12 mouse cellular contexts compared by ENCODE assay signal in genomic region chr12:82486829-82487560, GRCm38 (mm10).
DNase-seq lines count a peak whose midpoint lies in the region; ATAC-seq lines count a peak whose summit lies in the region.
"Had no signal": no experiment of that assay in that cellular context is flagged by ENCODE, and none has a peak within 500 bp of the region (broad histone marks: within the 10 kb centered on the region; RNA-seq: fewer than 3 reads in every experiment).

No protein-coding gene starts in this region.

- peak; percentile 30 for DNase-seq in embryonic facial prominence, embryonic 11.5 days (ENCODE audit: low spot score)
- no peak for DNase-seq in embryonic facial prominence, embryonic 10.5 days (ENCODE audit: low spot score)
- DNase-seq in heart, postnatal 14 days: no peak
- peak; percentile 65 for DNase-seq in R1 (ENCODE audit: low read depth, low spot score)
- DNase-seq in right cerebral cortex, postnatal 14 days: no peak
- DNase-seq in layer of hippocampus, postnatal 36 days: no peak
- DNase-seq: gastrocnemius, postnatal 25 days; thymus, adult 18-20 months had no signal

- intact Hi-C loops in heart, postnatal 14 days (cut with DNase I): no loop called here

- H3K36me3 ChIP-seq in embryonic facial prominence, embryonic 11.5 days (replicated peaks; ENCODE audit: control insufficient read depth, insufficient read depth, low read depth, low read length): no peaks in the 10 kb centered on the region
- H3K36me3 ChIP-seq in embryonic facial prominence, embryonic 10.5 days (replicated peaks): no peaks in the 10 kb centered on the region
- no peaks in the 10 kb centered on the region for H3K36me3 ChIP-seq in heart, embryonic 16.5 days (ENCODE audit: control insufficient read depth, insufficient read depth)
- H3K36me3 ChIP-seq in liver, embryonic 12.5 days: no peaks in the 10 kb centered on the region
- H3K36me3 ChIP-seq: lung, embryonic 15.5 days had no signal

- no peak overlapping the region for H3K9ac ChIP-seq in embryonic facial prominence, embryonic 11.5 days (replicated peaks; ENCODE audit: low read length)
- H3K9ac ChIP-seq in heart, embryonic 16.5 days (ENCODE audit: low read length): no peak overlapping the region
- H3K9ac ChIP-seq in liver, embryonic 12.5 days: no peak overlapping the region
- H3K9ac ChIP-seq: lung, embryonic 15.5 days had no signal

- H3K27me3 ChIP-seq in embryonic facial prominence, embryonic 11.5 days (ENCODE audit: control insufficient read depth, insufficient read depth, low read length): no peaks in the 10 kb centered on the region
- H3K27me3 ChIP-seq in embryonic facial prominence, embryonic 10.5 days (replicated peaks; ENCODE audit: low read depth, poor library complexity, severe bottlenecking): no peaks in the 10 kb centered on the region
- no peaks in the 10 kb centered on the region for H3K27me3 ChIP-seq in heart, embryonic 16.5 days (ENCODE audit: control insufficient read depth, insufficient read depth, low read length)
- H3K27me3 ChIP-seq in liver, embryonic 12.5 days (replicated peaks): no peaks in the 10 kb centered on the region
- H3K27me3 ChIP-seq: lung, embryonic 15.5 days had no signal

- no peaks in the 10 kb centered on the region for H3K9me3 ChIP-seq in embryonic facial prominence, embryonic 11.5 days (replicated peaks; ENCODE audit: control insufficient read depth, low read length)
- H3K9me3 ChIP-seq in embryonic facial prominence, embryonic 10.5 days: 0 out of 2 replicates have a peak, but pooled peaks cover 2% of the 10 kb centered on the region
- no peaks in the 10 kb centered on the region for H3K9me3 ChIP-seq in heart, embryonic 16.5 days (replicated peaks; ENCODE audit: control insufficient read depth, low read length)
- H3K9me3 ChIP-seq in liver, embryonic 12.5 days (replicated peaks): no peaks in the 10 kb centered on the region; the same call in 1 of the 2 replicates
- H3K9me3 ChIP-seq: lung, embryonic 15.5 days had no signal

- H3K27ac ChIP-seq in embryonic facial prominence, embryonic 11.5 days (replicated peaks; ENCODE audit: low read depth, low read length): no peak overlapping the region
- no peak overlapping the region for H3K27ac ChIP-seq in embryonic facial prominence, embryonic 10.5 days (replicated peaks)
- peak overlapping the region; percentile 23 for H3K27ac ChIP-seq in heart, embryonic 16.5 days (ENCODE audit: low read length)
- H3K27ac ChIP-seq in liver, embryonic 12.5 days: peak overlapping the region; percentile 45; the same call in 1 of the 2 replicates
- H3K27ac ChIP-seq: lung, embryonic 15.5 days had no signal

- no peak overlapping the region for H3K4me3 ChIP-seq in embryonic facial prominence, embryonic 11.5 days (ENCODE audit: low read depth, low read length)
- H3K4me3 ChIP-seq in embryonic facial prominence, embryonic 10.5 days: no peak overlapping the region
- H3K4me3 ChIP-seq in heart, embryonic 16.5 days (ENCODE audit: low read length): no peak overlapping the region
- no peak overlapping the region for H3K4me3 ChIP-seq in liver, embryonic 12.5 days
- H3K4me3 ChIP-seq: lung, embryonic 15.5 days; megakaryocyte, embryonic 14.5 days had no signal

- no peak overlapping the region for H3K4me2 ChIP-seq in embryonic facial prominence, embryonic 11.5 days (ENCODE audit: low read depth, low read length)
- no peak overlapping the region for H3K4me2 ChIP-seq in heart, embryonic 16.5 days (ENCODE audit: low read depth, low read length)
- no peak overlapping the region for H3K4me2 ChIP-seq in liver, embryonic 12.5 days
- H3K4me2 ChIP-seq: lung, embryonic 15.5 days had no signal

- H3K4me1 ChIP-seq in embryonic facial prominence, embryonic 11.5 days (ENCODE audit: control insufficient read depth, insufficient read depth, low read length): no peaks in the 10 kb centered on the region
- H3K4me1 ChIP-seq in embryonic facial prominence, embryonic 10.5 days: no peaks in the 10 kb centered on the region
- peaks cover 10% of the 10 kb centered on the region for H3K4me1 ChIP-seq in heart, embryonic 16.5 days (ENCODE audit: control insufficient read depth, insufficient read depth, low read length)
- H3K4me1 ChIP-seq in liver, embryonic 12.5 days: no peaks in the 10 kb centered on the region; the same call in 1 of the 2 replicates
- H3K4me1 ChIP-seq: lung, embryonic 15.5 days had no signal

- 42% methylated on average over 6 of the region's 6 CpGs for WGBS in embryonic facial prominence, embryonic 11.5 days
- WGBS in embryonic facial prominence, embryonic 10.5 days: 52% methylated on average over 6 of the region's 6 CpGs
- WGBS in heart, embryonic 16.5 days: 27% methylated on average over 6 of the region's 6 CpGs
- WGBS in liver, embryonic 12.5 days (ENCODE audit: insufficient replicate concordance): 37% methylated on average over 6 of the region's 6 CpGs

- ATAC-seq in embryonic facial prominence, embryonic 11.5 days (replicated peaks; ENCODE audit: insufficient number of reproducible peaks, low FRiP score, low TSS enrichment, low read depth): no peak
- no peak for ATAC-seq in heart, embryonic 16.5 days (replicated peaks; ENCODE audit: extremely low read depth, insufficient read depth, low FRiP score)
- 0 out of 2 replicates have a peak, but pooled peaks have one; percentile 32 for ATAC-seq in liver, embryonic 12.5 days

Comparison
In these comparisons a context has a peak if more than half of its experiments do, and no peak if none do; other contexts are left out.
1. DNase-seq: peak in embryonic facial prominence, embryonic 11.5 days (single experiment) and R1 (single experiment); none in embryonic facial prominence, embryonic 10.5 days (single experiment), heart, postnatal 14 days (0 of 2), right cerebral cortex, postnatal 14 days (single experiment) and layer of hippocampus, postnatal 36 days (0 of 2).
2. H3K27ac ChIP-seq: peak in heart, embryonic 16.5 days (single experiment) and liver, embryonic 12.5 days (single experiment); none in embryonic facial prominence, embryonic 11.5 days (single experiment) and embryonic facial prominence, embryonic 10.5 days (single experiment).